Mouse (Mus musculus) lung, postnatal 0 days (tissue): ENCODE results near the gene Sgo1.

Source experiments
- CTCF ChIP-seq: IDR thresholded peaks from 2 replicates; pipeline ENCODE4 v1.5.1; 2016; ENCODE audit warnings: antibody characterized with exemption, mild to moderate bottlenecking
- EP300 ChIP-seq: IDR thresholded peaks from 2 replicates; pipeline ENCODE4 v1.6.1; 2016; ENCODE audit warnings: antibody characterized with exemption, mild to moderate bottlenecking, control low read depth

GRCm38 (mm10) chr17:53664703-53665382, 24.3 kb downstream of the Sgo1 start:
- no peak for TF ChIP-seq CTCF
- no peak for TF ChIP-seq EP300
